Mouse (Mus musculus) G1E (cell line): ENCODE measurements around the gene Cflar.

Source experiments
- CTCF ChIP-seq: IDR thresholded peaks from 2 replicates; pipeline ENCODE4 v1.5.1; 2012; ENCODE audit warnings: low read depth, low read length, inconsistent platforms, mixed read lengths
- GATA1 ChIP-seq: IDR thresholded peaks from 2 replicates; pipeline ENCODE4 v1.6.1; 2012; ENCODE audit warnings: borderline replicate concordance, low read length, inconsistent platforms, mixed read lengths

- no peak for TF ChIP-seq CTCF
- TF ChIP-seq GATA1 = no peak
Measured at GRCm38 (mm10) chr1:58772084-58772483, 60.8 kb downstream of the Cflar start.
